Mouse (Mus musculus): ENCODE data around the gene Pgam2.

- no peak for TF ChIP-seq GATA1 (IDR thresholded peaks at IDR 0.05; ENCODE audit: low read length)
- no peak for TF ChIP-seq TAL1 (IDR thresholded peaks at IDR 0.05; ENCODE audit: low read length)
These were observed 15.2 kb downstream of the Pgam2 start, which contains the start of gene Dbnl for GRCm38 (mm10) chr11:5788056-5789014.

All from erythroblast, embryonic 14.5 days (primary cell).